Mouse (Mus musculus): Measurements from ENCODE around the gene Itgae. TPM values are rescaled to one million over a fixed set of nuclear protein-coding genes. Genes with fewer than 3 reads are reported as not detected.

Gene Itgae
- total and polyA plus RNA-seq, 3 experiments: 0.17 to 0.26 (median 0.21) TPM

GRCm38 (mm10) chr11:73094231-73094995 lies 4.0 kb downstream of the Itgae start:
- dilution Hi-C loops (cut with MboI; ENCODE audit: extremely low pct_ligation_motif_present, extremely low pct_unique_long_range_greater_than_20kb, low sequenced_read_pairs): no loop called here

GRCm38 (mm10) chr11:73098860-73099259 lies 8.5 kb downstream of the Itgae start:
- 0 out of 2 replicates have a peak, but pooled peaks have one; percentile 33 for TF ChIP-seq SIN3A (IDR thresholded peaks at IDR 0.05; ENCODE audit: low read length)
- TF ChIP-seq TBP (conservative IDR thresholded peaks at IDR 0.05; ENCODE audit: low read depth, low read length): no peak
- no peak for TF ChIP-seq CTCF (conservative IDR thresholded peaks at IDR 0.05 in 1 of 2, IDR thresholded peaks at IDR 0.05 in 1 of 2; ENCODE audit: low read depth in 2 of 2, low read length in 2 of 2)
- peak; percentile 50; the same call in 1 of the 2 replicates for TF ChIP-seq BHLHE40 (IDR thresholded peaks at IDR 0.05; ENCODE audit: low read depth, low read length)
- Histone ChIP-seq H3K4me1 (ENCODE audit: control insufficient read depth in 1 of 2, insufficient read depth in 2 of 2) (peaks cover 0 to 11% of the 10 kb centered on the region in 2 experiments; a peak in 2 of 4 replicates), H3K27me3 (replicated peaks) (no peaks in the 10 kb centered on the region), H3K9me3 (replicated peaks; ENCODE audit: low read length) (no peaks in the 10 kb centered on the region), H3K27ac (ENCODE audit: insufficient read depth, low read depth) (no peak overlapping the region), H3K36me3 (replicated peaks in 1 of 2; ENCODE audit: control insufficient read depth in 1 of 2, insufficient read depth in 1 of 2, low read length in 1 of 2) (no peaks in the 10 kb centered on the region), H3K79me2 (replicated peaks; ENCODE audit: control insufficient read depth, extremely low read depth, insufficient read depth, poor library complexity, severe bottlenecking) (no peaks in the 10 kb centered on the region), H3K4me2 (ENCODE audit: insufficient read depth, low read depth, poor library complexity, severe bottlenecking) (peak overlapping the region; percentile 56), H3K4me3 (replicated peaks in 1 of 3; ENCODE audit: low read depth in 2 of 3, low read length in 2 of 3, poor library complexity in 1 of 3) (no peak overlapping the region), H3K9ac (ENCODE audit: insufficient read depth, low read depth) (no peak overlapping the region)
- dilution Hi-C loops (cut with MboI; ENCODE audit: extremely low pct_ligation_motif_present, extremely low pct_unique_long_range_greater_than_20kb, low sequenced_read_pairs) (no loop called here), in situ Hi-C loops (cut with MboI; ENCODE audit: low pct_ligation_motif_present, low pct_unique_long_range_greater_than_20kb, low sequenced_read_pairs) (no loop called here)
- peak; percentile 55 for DNase-seq (ENCODE audit: extremely low read depth)

More at GRCm38 (mm10) chr11:73094231-73094995, 4.0 kb downstream of the Itgae start:
- Histone ChIP-seq H3K36me3 (replicated peaks in 1 of 2; ENCODE audit: control insufficient read depth in 1 of 2, insufficient read depth in 1 of 2, low read length in 1 of 2) (no peaks in the 10 kb centered on the region), H3K27ac (ENCODE audit: insufficient read depth, low read depth) (no peak overlapping the region), H3K79me2 (replicated peaks; ENCODE audit: control insufficient read depth, extremely low read depth, insufficient read depth, poor library complexity, severe bottlenecking) (no peaks in the 10 kb centered on the region), H3K27me3 (replicated peaks) (no peaks in the 10 kb centered on the region), H3K9ac (ENCODE audit: insufficient read depth, low read depth) (no peak overlapping the region), H3K4me2 (ENCODE audit: insufficient read depth, low read depth, poor library complexity, severe bottlenecking) (no peak overlapping the region), H3K4me1 (ENCODE audit: control insufficient read depth in 1 of 2, insufficient read depth in 2 of 2) (peaks cover 5 to 23% of the 10 kb centered on the region in 2 experiments; a peak in 3 of 4 replicates), H3K4me3 (replicated peaks in 1 of 3; ENCODE audit: low read depth in 2 of 3, low read length in 2 of 3, poor library complexity in 1 of 3) (no peak overlapping the region), H3K9me3 (replicated peaks; ENCODE audit: low read length) (no peaks in the 10 kb centered on the region)
- no peak for TF ChIP-seq EP300 (IDR thresholded peaks at IDR 0.05; ENCODE audit: low read length)
- no peak for TF ChIP-seq MAX (IDR thresholded peaks at IDR 0.05; ENCODE audit: low read length)
- no peak for TF ChIP-seq MAZ (IDR thresholded peaks at IDR 0.05; ENCODE audit: low read depth, low read length)
- TF ChIP-seq TCF12 (IDR thresholded peaks at IDR 0.05; ENCODE audit: low read depth, low read length): no peak
- TF ChIP-seq MXI1 (IDR thresholded peaks at IDR 0.05; ENCODE audit: low read depth, low read length): no peak
- TF ChIP-seq E2F4 (IDR thresholded peaks at IDR 0.05; ENCODE audit: insufficient replicate concordance, low read depth, low read length): no peak
- TF ChIP-seq RAD21 (IDR thresholded peaks at IDR 0.05; ENCODE audit: low read depth, low read length): no peak
- TF ChIP-seq UBTF (IDR thresholded peaks at IDR 0.05; ENCODE audit: low read depth, low read length): no peak
- no peak for TF ChIP-seq CHD1 (IDR thresholded peaks at IDR 0.05; ENCODE audit: low read depth, low read length)
- no peak for TF ChIP-seq POLR2A (IDR thresholded peaks at IDR 0.05; ENCODE audit: low read depth, low read length)
- TF ChIP-seq RCOR1 (conservative IDR thresholded peaks at IDR 0.05; ENCODE audit: low read depth, low read length): no peak
- DNase-seq (ENCODE audit: extremely low read depth): no peak
- in situ Hi-C loops (cut with MboI; ENCODE audit: low pct_ligation_motif_present, low pct_unique_long_range_greater_than_20kb, low sequenced_read_pairs): no loop called here

All from CH12.LX (cell line).